Mouse (Mus musculus) Patski (cell line): ENCODE data around the gene Tspan9. TPM values are rescaled to one million over a fixed set of nuclear protein-coding genes. Genes with fewer than 3 reads are reported as not detected.

Source experiments
- ATAC-seq: fragments of 100-300 bp; one replicate; pipeline ENCODE4 v1.8.0; 2021
- CTCF ChIA-PET: fragments of 350-600 bp; sonication (Branson Sonifier 250); formaldehyde crosslinking; loops from one replicate; lab custom pipeline; 2022; ENCODE audit warnings: inconsistent platforms; lab: Charles Lee
- POLR2A ChIA-PET: fragments of 350-600 bp; sonication (Branson Sonifier 250); formaldehyde crosslinking; loops from one replicate; lab custom pipeline; 2022; ENCODE audit warnings: antibody characterized with exemption, inconsistent platforms; lab: Charles Lee
- DNase-seq: peaks from one replicate; pipeline ENCODE4 v3.0.0-alpha.2; 2011; ENCODE audit warnings: low read depth, low spot score
- H3K27me3 ChIP-seq: fragments of 371-371 bp; one replicate; pipeline ENCODE4 v1.5.1; 2021
- CTCF ChIP-seq: fragments of 100-300 bp; IDR thresholded peaks from one replicate; pipeline ENCODE4 v1.5.1; 2021
- in situ Hi-C: fragments of 300-500 bp; cut with MboI; formaldehyde crosslinking; loops from 3 replicates; pipeline ENCODE4 v1.11.1; 2018; ENCODE audit warnings: low pct_unique_long_range_greater_than_20kb, mixed read lengths
- polyA plus RNA-seq: library from polyadenylated mRNA; unstranded; gene quantifications from one replicate; pipeline ENCODE4 v1.2.3, GENCODE M21; 2021

Tspan9 gene
- polyA plus RNA-seq, 1 experiment from 2014 or later: 135 TPM

GRCm38 (mm10) chr6:127980381-127981045 lies 162.9 kb downstream of the Tspan9 start:
- DNase-seq (no peak), ATAC-seq (no peak)
- in situ Hi-C loops: loop anchor here (5.0 kb wide), 1 partner anchor 52 kb away; no protein-coding TSS in a partner anchor
- TF ChIP-seq CTCF: no peak
- no peaks in the 10 kb centered on the region for H3K27me3 ChIP-seq
- POLR2A ChIA-PET: no interaction called here
- CTCF ChIA-PET: interaction anchor here (0.9 to 1.1 kb wide), 2 partner anchors 11 to 128 kb away, joined by 3 read pairs; no protein-coding TSS in a partner anchor

GRCm38 (mm10) chr6:127979831-127980230 lies 163.6 kb downstream of the Tspan9 start:
- TF ChIP-seq CTCF: no peak
- POLR2A ChIA-PET: no interaction called here
- in situ Hi-C loops: loop anchor here (5.0 kb wide), 1 partner anchor 52 kb away; no protein-coding TSS in a partner anchor

GRCm38 (mm10) chr6:127978941-127979340 lies 164.5 kb downstream of the Tspan9 start:
- no peak for TF ChIP-seq CTCF
- no peaks in the 10 kb centered on the region for H3K27me3 ChIP-seq
- DNase-seq (no peak), ATAC-seq (no peak)
- ChIA-PET CTCF (interaction anchor here (1.2 kb wide), 1 partner anchor 9 kb away, joined by 6 read pairs; no protein-coding TSS in a partner anchor), POLR2A (interaction anchor here (1.1 kb wide), 1 partner anchor 50 kb away, joined by 3 read pairs; no protein-coding TSS in a partner anchor)
- in situ Hi-C loops: no loop called here

More at GRCm38 (mm10) chr6:127979831-127980230, 163.6 kb downstream of the Tspan9 start:
- DNase-seq (no peak), ATAC-seq (no peak)
- CTCF ChIA-PET: interaction anchor here (1.2 kb wide), 1 partner anchor 10 kb away, joined by 6 read pairs; no protein-coding TSS in a partner anchor
- H3K27me3 ChIP-seq: no peaks in the 10 kb centered on the region

- in situ Hi-C loops: no loop called here
- ChIA-PET CTCF (no interaction called here), POLR2A (no interaction called here)
- no peak for TF ChIP-seq CTCF
- DNase-seq: no peak
- no peak for ATAC-seq
- H3K27me3 ChIP-seq: no peaks in the 10 kb centered on the region
These were observed 166.7 kb downstream of the Tspan9 start for GRCm38 (mm10) chr6:127976695-127977094.

- no peaks in the 10 kb centered on the region for H3K27me3 ChIP-seq
- ChIA-PET POLR2A (interaction anchor here (0.6 kb wide), 1 partner anchor 472 kb away, joined by 3 read pairs; no protein-coding TSS in a partner anchor), CTCF (no interaction called here)
- TF ChIP-seq CTCF: no peak
- in situ Hi-C loops: loop anchor here (5.0 kb wide), 1 partner anchor 168 kb away; the partner anchor contains the start of gene Tspan9
- ATAC-seq (peak; percentile 83), DNase-seq (no peak)
These were observed 169.4 kb downstream of the Tspan9 start for GRCm38 (mm10) chr6:127974000-127974399.

- in situ Hi-C loops: loop anchor here (5.0 kb wide), 1 partner anchor 169 kb away; the partner anchor contains the start of gene Tspan9
- no peak for TF ChIP-seq CTCF
- no peaks in the 10 kb centered on the region for H3K27me3 ChIP-seq
- ATAC-seq: no peak
- DNase-seq: no peak
- POLR2A ChIA-PET: no interaction called here
- CTCF ChIA-PET: interaction anchor here (2.4 kb wide), 1 partner anchor 117 kb away, joined by 11 read pairs; no protein-coding TSS in a partner anchor
These were observed 169.8 kb downstream of the Tspan9 start for GRCm38 (mm10) chr6:127973553-127973952.

- H3K27me3 ChIP-seq: no peaks in the 10 kb centered on the region
- in situ Hi-C loops: loop anchor here (5.0 kb wide), 1 partner anchor 170 kb away; the partner anchor contains the start of gene Tspan9
- DNase-seq (no peak), ATAC-seq (no peak)
- POLR2A ChIA-PET: no interaction called here
- CTCF ChIA-PET: interaction anchor here (1.3 to 2.4 kb wide), 7 partner anchors 61 to 173 kb away, joined by 3 to 11 read pairs (median 4); no protein-coding TSS in a partner anchor
- TF ChIP-seq CTCF: no peak
These were observed 171.5 kb downstream of the Tspan9 start for GRCm38 (mm10) chr6:127971931-127972330.

GRCm38 (mm10) chr6:127970848-127971247 lies 172.5 kb downstream of the Tspan9 start:
- ChIA-PET POLR2A (no interaction called here), CTCF (interaction anchor here (0.7 to 3.4 kb wide), 20 partner anchors 9 to 294 kb away, joined by 3 to 30 read pairs (median 4); partner anchors contain the start of gene Tspan9)
- no peak for ATAC-seq
- in situ Hi-C loops: loop anchor here (5.0 kb wide), 1 partner anchor 171 kb away; the partner anchor contains the start of gene Tspan9
- DNase-seq: no peak
- TF ChIP-seq CTCF: no peak
- H3K27me3 ChIP-seq: no peaks in the 10 kb centered on the region

- CTCF ChIA-PET: interaction anchor here (0.7 to 3.4 kb wide), 23 partner anchors 9 to 295 kb away, joined by 3 to 30 read pairs (median 4); partner anchors contain the start of gene Tspan9
These were observed 173.3 kb downstream of the Tspan9 start for GRCm38 (mm10) chr6:127970120-127970519.

GRCm38 (mm10) chr6:127969709-127970108 lies 173.7 kb downstream of the Tspan9 start:
- ChIA-PET POLR2A (no interaction called here), CTCF (interaction anchor here (0.8 to 3.4 kb wide), 19 partner anchors 10 to 295 kb away, joined by 3 to 30 read pairs (median 4); no protein-coding TSS in a partner anchor)
- in situ Hi-C loops: loop anchor here (5.0 kb wide), 2 partner anchors 123 to 173 kb away; partner anchors contain the start of gene Tspan9
- H3K27me3 ChIP-seq: no peaks in the 10 kb centered on the region
- ATAC-seq (no peak), DNase-seq (no peak)
- TF ChIP-seq CTCF: no peak

More at GRCm38 (mm10) chr6:127970120-127970519, 173.3 kb downstream of the Tspan9 start:
- POLR2A ChIA-PET: no interaction called here
- in situ Hi-C loops: loop anchor here (5.0 kb wide), 1 partner anchor 172 kb away; the partner anchor contains the start of gene Tspan9
- no peak for DNase-seq
- TF ChIP-seq CTCF: no peak
- H3K27me3 ChIP-seq: no peaks in the 10 kb centered on the region
- peak; percentile 16 for ATAC-seq
